Mouse (Mus musculus) c-Kit-positive CD71-positive TER-119-negative erythroid progenitor cells, embryonic 14.5 days (primary cell): ENCODE results near the gene Nol11.
"Not testable (repeated sequence)": the region's sequence is repeated elsewhere in the genome, so short reads cannot be mapped to it uniquely, and the experiment has no call there.

Source experiments
- DNase-seq: peaks from one replicate; pipeline ENCODE4 v3.0.0-alpha.2; 2013; ENCODE audit warnings: low read depth

Gene Nol11

DNA sequence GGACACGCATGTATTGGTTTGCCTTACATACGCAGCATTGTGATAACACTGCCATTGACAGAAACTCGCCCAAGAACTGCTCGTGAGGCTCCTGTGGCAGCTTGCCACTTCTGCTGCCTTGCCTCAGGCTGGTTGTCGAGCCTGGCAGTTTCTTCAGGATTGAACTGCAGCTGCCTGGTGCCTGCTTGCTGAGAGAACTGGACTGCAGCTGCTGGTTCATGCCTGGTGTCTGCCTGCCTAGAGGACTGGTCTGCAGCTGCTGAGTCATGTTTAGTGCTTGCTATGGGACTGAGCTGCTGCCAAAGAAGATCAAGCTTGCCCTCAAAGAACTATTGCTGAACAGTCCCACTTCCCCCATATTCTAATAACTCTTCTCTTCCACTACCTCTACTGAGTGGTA lies 33.9 kb downstream of the Nol11 start:
- DNase-seq = no peak

DNA sequence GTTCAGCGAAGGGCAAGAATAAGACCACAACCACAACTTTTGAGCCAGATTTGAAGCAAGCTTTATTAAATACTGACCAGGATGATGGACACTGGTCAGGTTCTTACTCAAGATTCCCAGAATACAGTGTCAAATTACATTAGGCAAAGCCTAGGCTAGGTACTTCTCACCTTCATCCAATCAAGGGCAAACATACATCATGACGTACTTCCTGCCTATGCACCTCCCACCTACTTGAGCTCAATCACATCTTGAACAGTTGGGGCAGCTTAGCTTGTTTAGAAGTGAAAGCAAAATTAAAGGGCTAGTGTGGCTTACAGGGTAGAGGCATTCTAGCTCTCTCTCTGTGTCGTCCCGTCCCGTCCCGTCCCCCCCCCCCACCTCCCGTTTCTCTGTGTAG lies 34.8 kb downstream of the Nol11 start:
- no peak for DNase-seq

DNA sequence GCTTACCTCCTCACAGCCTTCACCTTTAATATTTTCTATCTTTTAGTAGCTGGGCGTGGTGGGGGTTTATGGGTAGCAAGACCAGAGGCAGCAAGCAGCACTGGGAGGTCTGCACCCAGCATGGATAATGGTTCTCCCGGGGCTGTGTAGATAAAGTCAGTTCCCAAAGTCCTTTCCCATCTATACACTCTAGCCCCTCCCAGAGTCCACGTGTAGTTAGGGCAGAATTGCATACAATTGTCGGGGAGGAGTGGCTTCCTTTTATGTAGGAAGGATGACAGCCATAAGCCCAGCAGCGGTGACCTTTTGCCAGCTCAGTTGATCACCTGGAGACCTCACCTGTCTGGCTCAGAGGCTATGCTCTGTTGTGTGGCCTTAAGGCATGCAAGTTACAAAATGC lies 35.5 kb downstream of the Nol11 start:
- no peak for DNase-seq

DNA sequence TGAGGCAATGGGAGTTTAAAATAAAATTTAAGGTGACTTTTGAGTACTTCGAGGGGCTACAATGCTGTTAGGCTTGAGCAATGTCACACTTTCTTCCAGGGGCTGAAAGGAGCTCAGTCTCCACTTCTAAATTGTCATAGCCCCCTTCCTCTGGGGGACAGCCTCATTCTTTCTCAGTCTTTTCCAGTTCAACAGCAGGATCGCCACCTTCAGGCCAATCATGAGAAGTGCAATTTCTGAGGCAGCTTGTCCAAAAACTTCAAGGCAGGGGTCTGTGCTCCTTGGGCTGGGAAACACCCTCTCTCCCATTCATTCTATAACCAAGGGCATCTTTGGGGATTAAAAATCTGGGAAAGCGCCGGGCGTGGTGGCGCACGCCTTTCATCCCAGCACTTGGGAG lies 37.4 kb downstream of the Nol11 start:
- DNase-seq = no peak

DNA sequence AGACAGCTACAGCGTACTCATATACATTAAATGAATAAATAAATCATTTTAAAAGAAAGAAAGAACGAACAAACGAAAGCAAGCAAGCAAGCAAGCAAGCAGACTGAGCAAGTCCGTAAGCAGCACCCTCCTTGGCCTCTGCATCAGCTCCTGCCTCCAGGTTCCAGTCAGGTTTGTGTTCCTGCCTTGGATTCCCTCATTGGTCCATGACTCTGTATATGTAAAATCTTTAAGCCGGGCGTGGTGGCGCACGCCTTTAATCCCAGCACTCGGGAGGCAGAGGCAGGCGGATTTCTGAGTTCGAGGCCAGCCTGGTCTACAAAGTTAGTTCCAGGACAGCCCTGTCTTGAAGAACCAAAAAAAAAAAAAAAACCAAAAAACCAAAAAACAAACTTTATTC lies 45.2 kb downstream of the Nol11 start:
- not testable (repeated sequence) for DNase-seq

DNA sequence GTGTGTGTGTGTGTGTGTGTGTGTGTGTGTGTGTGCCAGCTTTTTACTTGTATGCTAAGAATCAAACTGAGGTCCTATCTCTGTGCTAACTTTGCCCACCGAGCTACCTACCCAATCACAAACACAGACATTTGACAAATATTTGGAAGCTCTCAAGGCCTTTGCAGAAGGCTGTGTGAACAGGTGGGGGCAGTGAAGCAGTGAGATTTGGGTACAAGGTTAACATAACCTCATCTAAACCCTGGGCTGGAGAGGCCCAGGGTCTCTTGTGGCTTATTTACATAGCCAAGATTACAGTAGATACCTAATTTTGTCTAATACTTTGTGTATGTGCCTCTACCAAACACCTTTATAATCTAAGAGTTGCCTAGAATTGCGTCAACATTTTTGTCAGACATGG lies 46.8 kb downstream of the Nol11 start:
- no peak for DNase-seq

DNA sequence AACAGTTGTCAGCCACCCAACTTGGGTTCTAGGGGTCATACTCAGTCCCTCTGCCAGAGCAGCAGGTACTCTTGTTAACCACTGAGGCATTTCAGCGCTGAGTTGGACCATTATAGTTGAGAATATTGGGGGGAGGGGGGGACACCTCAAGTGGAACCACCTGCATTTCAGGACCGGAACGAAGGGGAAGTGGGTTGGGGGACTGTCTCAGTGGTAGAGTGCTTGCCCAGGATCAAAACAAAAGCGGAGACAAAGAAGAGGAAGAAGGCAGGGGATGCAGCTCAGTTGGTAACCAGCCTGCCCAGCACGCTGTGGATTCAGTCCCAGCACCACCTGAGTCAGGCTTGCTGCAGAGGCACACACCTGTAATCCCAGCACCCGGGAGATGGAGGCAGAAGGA lies 48.4 kb downstream of the Nol11 start:
- DNase-seq = no peak

DNA sequence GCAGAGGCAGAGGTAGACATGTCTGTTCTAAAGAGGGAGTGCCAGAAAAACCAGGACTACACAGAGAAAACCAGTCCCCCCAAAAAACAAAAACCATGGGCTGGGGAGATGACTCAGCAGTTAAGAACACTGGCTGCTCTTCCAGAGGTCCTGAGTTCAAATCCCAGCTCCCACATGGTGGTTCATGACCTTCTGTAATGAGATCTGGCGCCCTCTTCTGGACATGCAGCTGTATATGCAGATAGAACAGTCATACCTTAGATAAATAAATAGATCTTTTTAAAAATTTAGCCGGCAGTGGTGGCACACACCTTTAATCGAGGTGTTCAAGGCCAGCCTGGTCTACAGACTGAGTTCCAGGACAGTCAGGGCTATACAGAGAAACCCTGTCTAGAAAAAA lies 50.5 kb downstream of the Nol11 start:
- DNase-seq = no peak

DNA sequence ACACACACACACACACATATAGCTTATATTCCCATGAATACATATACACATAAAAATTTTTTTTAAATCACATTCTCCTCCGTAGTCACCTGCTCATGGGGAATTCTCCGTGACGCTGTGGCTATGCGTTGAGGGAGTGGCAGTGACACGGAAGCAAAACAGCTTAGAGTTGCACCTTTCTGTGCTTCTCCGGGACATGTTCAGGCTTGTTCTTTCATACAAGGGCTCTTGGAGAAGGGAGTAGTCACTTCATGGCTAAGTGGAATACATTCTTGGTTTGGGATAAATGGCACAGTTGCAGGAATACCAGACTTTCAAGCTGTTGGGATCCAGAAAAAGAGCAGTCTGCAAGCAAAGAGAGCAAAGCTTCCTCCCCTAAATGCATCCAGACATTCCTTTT lies 51.6 kb downstream of the Nol11 start:
- DNase-seq = no peak

DNA sequence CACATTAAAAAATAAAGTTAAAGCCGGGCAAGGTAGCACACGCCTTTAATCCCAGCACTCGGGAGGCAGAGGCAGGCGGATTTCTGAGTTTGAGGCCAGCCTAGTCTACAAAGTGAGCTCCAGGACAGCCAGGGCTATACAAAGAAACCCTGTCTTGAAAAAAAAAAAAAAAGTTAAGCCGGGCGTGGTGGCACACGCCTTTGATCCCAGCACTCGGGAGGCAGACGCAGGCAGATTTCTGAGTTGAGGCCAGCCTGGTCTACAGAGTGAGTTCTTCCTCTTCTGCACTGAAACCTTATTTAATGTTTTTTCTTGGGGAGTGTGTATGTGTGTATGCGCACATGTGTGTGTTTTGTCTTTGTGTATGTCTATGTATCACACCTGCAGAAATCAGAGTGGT lies 52.7 kb downstream of the Nol11 start:
- DNase-seq = not testable (repeated sequence)

DNA sequence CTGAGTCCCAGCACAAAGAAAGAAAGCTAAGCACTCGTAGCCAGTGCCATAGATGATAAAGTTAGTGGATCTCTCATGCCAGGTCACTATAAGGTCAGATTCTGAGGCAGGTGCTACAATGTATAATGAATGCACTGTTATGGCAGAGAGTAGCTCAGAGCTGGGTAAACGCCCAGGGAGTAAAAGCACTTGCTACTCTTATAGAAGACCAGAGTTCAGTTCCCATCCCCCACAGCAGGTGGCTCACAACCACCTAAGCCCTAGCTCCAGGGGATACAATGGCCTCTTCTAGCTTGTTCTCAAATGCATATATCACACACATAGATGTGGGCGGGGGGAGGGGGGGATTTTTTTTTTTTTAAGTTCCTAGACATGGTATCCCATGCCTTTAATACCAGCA lies 53.4 kb downstream of the Nol11 start:
- no peak for DNase-seq

DNA sequence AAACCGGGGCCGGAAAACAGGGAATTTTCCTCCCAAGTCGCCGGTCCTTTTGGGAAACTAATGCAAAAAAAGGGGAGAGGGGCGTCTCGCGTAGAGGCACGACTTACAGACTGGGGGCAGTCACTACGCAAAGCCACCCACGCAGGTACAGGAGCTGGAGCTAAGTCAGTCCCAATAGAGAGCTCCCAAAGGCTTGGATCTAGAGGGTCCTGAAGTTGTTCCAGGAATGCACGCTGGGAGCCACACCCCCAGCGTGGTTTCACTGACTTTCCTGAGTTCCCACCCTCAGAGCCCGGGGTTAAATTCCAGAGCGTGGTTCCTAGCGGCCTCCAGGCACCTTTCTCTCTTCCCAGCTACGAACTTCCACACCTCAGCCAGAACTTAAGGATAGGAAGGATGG lies 56.8 kb downstream of the Nol11 start:
- DNase-seq = no peak

DNA sequence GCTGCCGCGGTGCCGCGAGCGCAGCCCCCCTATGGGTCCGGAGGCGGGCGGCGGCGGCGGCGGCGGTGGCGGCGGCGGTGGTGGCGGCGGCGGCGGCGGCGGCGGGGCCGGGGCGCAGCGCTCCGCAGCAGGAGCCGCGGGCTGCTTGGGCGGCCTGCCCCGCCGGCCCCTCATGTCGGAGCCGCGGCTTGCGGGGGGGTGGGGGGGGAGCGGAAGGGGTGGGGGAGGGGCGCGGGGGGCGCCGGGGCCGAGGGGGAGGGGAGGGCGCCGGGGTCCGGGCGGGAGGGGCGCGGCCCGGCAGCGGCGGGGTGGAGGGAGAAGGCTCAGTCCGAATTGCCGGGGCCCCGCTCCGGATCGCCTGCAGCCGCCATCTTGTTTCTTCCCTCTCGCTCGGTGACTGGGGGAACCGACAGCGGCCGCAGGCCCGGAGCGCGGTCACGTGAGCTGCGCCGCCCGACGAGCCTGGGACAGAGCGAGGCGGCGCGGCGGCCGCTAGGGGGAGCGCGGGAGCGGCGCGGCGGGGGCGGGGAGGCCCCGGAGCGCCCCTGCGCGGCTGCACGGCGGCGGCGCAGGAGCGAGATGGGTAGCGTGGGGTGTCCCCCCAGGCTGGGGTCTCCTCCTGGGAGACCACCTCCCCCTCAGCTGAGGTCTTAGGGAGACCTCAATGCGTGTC lies 57.3 kb downstream of the Nol11 start, which contains the start of gene Bptf:
TSS of gene Bptf (minus strand) at position 379 of the 673 bp plus-strand sequence.
- peak; percentile 70 for DNase-seq

DNA sequence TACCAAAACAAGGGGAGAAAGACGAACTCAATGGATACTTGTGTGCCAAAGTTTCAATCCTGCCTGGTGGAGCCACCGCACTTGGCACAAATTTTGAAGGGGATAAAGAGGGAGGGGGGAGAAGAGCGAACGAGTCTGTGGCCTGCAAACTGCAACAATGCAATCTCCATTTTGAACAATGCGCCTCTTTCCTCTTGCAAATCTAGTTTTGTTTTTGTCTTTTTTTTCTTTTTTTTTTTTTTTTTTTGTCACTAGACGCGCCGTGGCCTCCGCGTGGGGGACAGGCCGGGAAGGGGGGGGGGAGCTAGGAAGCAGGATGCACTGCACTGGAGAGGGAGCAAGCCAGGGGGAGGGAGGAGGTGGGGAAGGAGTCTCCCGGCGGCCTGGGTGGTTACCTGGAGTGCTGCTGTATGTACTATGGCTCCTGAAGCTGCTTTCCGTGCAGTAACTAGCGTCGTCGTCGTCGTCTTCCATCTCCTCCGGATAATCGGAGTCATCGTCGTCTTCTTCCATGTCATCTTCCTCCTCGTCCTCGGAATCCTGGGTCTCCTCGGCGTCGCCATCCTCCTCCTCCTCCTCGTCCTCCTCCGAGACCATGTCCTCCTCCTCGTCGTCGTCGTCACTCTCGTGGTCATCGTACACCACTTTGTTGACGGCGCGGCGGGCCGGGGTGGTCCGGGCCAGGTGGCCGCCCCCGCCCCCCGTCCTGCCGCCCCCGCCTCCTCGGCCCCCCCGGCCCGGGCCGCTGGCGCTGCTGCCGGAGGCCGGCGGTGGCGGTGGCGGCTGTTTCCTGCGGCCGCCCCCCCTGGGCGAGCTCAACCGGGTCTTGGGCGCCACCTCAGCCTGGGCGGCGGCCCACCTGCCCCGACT lies 58.1 kb downstream of the Nol11 start:
- no peak for DNase-seq

DNA sequence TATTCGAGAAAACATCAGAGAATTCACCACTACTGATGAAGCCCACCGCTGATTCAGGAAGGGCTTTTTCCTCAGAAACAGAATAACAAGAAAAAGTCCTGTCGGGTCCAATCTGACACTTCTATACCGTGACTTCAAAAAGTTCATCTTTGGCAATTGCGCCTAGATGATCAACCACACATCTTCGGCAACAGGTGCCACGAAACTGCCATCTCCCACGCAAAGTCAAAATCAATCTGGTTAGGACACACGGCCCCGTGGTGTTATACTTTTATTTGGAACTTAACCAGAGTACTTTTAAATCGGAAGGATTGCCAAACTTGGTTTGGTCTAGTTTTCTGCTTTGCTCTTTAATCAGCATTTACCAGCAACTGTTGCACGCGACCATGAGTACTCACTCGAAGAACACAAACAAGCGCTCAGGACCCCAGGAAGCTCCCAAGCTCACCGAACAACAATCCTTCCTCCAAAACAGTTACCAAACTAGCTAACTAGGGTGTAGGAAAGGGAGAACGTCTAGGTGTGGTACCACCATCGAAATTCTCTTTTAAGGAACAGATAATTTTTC lies 58.9 kb downstream of the Nol11 start:
- no peak for DNase-seq

DNA sequence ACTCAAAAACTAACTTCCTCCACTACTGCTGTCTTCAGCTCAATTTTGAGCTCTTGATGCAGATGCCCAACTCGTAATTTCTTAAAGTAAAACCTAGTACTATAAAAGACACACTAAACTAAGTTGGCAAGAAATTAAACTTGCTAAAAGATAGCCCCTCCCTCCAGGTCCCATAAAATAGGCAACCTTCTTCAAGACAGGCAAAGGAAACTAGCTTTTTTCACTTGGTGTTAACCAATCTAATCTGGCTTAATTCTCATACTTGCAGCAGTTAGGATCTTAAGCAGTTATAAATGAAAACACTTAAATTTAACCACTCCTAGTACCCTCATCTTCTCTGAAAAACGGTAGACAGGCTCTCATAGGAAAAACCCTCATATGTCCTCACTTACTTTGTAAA lies 59.5 kb downstream of the Nol11 start:
- no peak for DNase-seq

DNA sequence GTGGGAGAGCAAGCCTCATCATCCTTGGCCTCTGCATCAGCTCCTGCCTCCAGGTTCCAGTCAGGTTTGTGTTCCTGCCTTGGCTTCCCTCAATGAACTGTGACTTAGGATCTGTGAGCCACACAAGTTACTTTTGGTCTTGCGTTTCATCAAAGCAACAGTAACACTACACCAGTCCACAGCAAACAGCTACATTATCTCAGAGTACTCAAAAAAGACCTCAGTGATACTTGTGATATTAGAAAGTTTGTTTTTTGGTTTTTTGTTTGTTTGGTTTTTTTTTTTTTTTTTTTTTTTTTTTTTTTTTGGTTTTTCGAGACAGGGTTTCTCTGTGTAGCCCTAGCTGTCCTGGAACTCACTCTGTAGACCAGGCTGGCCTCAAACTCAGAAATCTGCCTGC lies 62.5 kb downstream of the Nol11 start:
- not testable (repeated sequence) for DNase-seq

DNA sequence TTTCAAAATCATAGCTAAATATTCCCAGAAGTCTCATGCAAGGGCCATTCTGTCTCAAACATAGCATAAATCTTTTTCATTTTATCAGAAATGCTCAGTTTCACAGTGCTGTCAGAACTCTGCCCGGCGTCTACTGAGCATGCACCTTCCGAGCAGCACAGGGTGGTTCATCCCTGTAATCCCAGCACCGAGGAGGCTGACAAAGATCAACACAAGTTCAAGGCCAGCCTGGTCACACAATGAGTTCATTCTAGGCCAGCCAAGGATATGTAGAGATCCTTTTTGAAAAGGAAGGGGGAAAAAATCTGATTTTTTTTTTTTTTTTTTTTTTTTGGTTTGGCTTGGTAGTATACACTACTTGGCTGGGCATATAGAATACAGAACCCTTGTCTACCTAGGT lies 64.2 kb downstream of the Nol11 start:
- no peak for DNase-seq

DNA sequence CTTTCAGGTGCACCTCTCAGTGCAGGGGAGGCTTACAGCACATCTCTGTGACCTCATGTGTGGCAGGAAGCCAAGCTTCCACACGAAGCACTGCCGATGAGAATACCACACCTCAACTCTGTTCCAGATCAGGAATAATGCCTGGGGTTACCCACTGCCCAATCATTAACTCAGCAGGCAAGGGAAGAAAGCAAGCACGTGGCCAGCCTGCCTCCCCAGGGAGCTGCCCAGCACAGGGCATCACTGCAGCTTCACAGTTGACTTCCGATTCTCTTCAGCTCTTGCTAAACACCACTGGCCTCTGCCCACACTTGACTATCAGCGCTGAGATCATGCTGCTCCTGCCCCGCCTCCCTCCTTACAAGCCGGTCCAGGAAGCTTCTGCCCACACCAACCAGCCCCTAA lies 64.9 kb downstream of the Nol11 start:
- DNase-seq = no peak

DNA sequence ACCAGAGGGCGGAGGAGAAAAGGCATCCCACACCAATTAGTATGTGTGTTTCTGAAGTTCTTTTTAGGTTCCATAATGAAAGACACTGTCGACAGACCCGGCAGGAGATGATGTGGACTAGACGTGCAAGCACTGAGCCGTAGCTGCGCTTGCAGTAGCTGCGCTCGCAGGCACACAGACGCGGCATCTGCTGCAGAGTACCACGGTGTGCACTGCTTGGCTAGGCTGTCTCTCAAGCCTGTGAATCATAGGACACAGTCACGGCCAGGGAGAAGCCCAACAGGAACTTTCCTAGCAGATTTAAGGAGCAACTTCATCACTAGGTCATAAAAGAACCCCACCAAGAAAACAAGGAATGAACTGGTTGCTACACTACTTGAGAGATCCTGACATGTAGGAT lies 71.4 kb downstream of the Nol11 start:
- no peak for DNase-seq
